Mouse (Mus musculus): Measurements from ENCODE around the gene Itsn1.

Gene Itsn1

GRCm38 (mm10) chr16:91909569-91910335 lies 180.7 kb downstream of the Itsn1 start:
- no peak for DNase-seq (ENCODE audit: low spot score)

- DNase-seq (ENCODE audit: low spot score) = peak; percentile 81
These were observed 188.6 kb downstream of the Itsn1 start for GRCm38 (mm10) chr16:91917631-91918096.

GRCm38 (mm10) chr16:91918461-91918860 lies 189.4 kb downstream of the Itsn1 start:
- DNase-seq (ENCODE audit: low spot score) = peak; percentile 69

- no peak for DNase-seq (ENCODE audit: low spot score)
These were observed 190.0 kb downstream of the Itsn1 start for GRCm38 (mm10) chr16:91919056-91919455.

GRCm38 (mm10) chr16:91921340-91921739 lies 192.3 kb downstream of the Itsn1 start:
- DNase-seq (ENCODE audit: low spot score) = no peak

GRCm38 (mm10) chr16:91922939-91923338 lies 193.9 kb downstream of the Itsn1 start:
- DNase-seq (ENCODE audit: low spot score) = no peak

- no peak for DNase-seq (ENCODE audit: low spot score)
These were observed 195.3 kb downstream of the Itsn1 start for GRCm38 (mm10) chr16:91924426-91924825.

- DNase-seq (ENCODE audit: low spot score) = no peak
These were observed 199.0 kb downstream of the Itsn1 start for GRCm38 (mm10) chr16:91927911-91928630.

- DNase-seq (ENCODE audit: low spot score) = peak; percentile 94
These were observed 202.3 kb downstream of the Itsn1 start for GRCm38 (mm10) chr16:91931078-91932013.

GRCm38 (mm10) chr16:91932082-91932690 lies 203.1 kb downstream of the Itsn1 start:
- no peak for DNase-seq (ENCODE audit: low spot score)

GRCm38 (mm10) chr16:91932843-91933518 lies 203.9 kb downstream of the Itsn1 start:
- no peak for DNase-seq (ENCODE audit: low spot score)

GRCm38 (mm10) chr16:91935108-91935507 lies 206.0 kb downstream of the Itsn1 start:
- peak; percentile 53 for DNase-seq (ENCODE audit: low spot score)

GRCm38 (mm10) chr16:91935726-91936125 lies 206.6 kb downstream of the Itsn1 start:
- DNase-seq (ENCODE audit: low spot score) = no peak

GRCm38 (mm10) chr16:91936340-91937030 lies 207.4 kb downstream of the Itsn1 start:
- peak; percentile 60 for DNase-seq (ENCODE audit: low spot score)

GRCm38 (mm10) chr16:91937281-91937680 lies 208.2 kb downstream of the Itsn1 start:
- no peak for DNase-seq (ENCODE audit: low spot score)

- no peak for DNase-seq (ENCODE audit: low spot score)
These were observed 209.1 kb downstream of the Itsn1 start for GRCm38 (mm10) chr16:91938141-91938540.

- DNase-seq (ENCODE audit: low spot score) = no peak
These were observed 211.6 kb downstream of the Itsn1 start for GRCm38 (mm10) chr16:91940726-91941125.

GRCm38 (mm10) chr16:91942201-91942600 lies 213.1 kb downstream of the Itsn1 start:
- DNase-seq (ENCODE audit: low spot score) = no peak

- no peak for DNase-seq (ENCODE audit: low spot score)
These were observed 217.2 kb downstream of the Itsn1 start for GRCm38 (mm10) chr16:91946261-91946660.

- DNase-seq (ENCODE audit: low spot score) = no peak
These were observed 218.0 kb downstream of the Itsn1 start for GRCm38 (mm10) chr16:91947093-91947492.

Data from testis, postnatal 14 days (tissue).